Mouse (Mus musculus) lung, embryonic 15.5 days (tissue): ENCODE measurements around the gene Kdr. TPM values are rescaled to one million over a fixed set of nuclear protein-coding genes. Genes with fewer than 3 reads are reported as not detected.

Experiments used
- ATAC-seq: fragments of 200-750 bp; cut with Nextera tagmentation; 2 replicates; pipeline ENCODE4 v1.8.0; 2017; ENCODE audit warnings: moderate number of reproducible peaks, borderline replicate concordance; ENCODE audit not compliant: low FRiP score, low TSS enrichment; ENCODE audit errors: extremely low read depth
- H3K27ac ChIP-seq: fragments of 300-500 bp; sonication (generic); 2 replicates; pipeline ENCODE4 v1.5.1; 2015; ENCODE audit warnings: moderate library complexity, mild to moderate bottlenecking, inconsistent platforms
- H3K27me3 ChIP-seq: fragments of 300-500 bp; sonication (generic); 2 replicates; pipeline ENCODE4 v1.6.1; 2015; ENCODE audit warnings: inconsistent platforms
- H3K36me3 ChIP-seq: fragments of 300-500 bp; sonication (generic); 2 replicates; pipeline ENCODE4 v1.6.1; 2015; ENCODE audit warnings: inconsistent platforms
- H3K4me1 ChIP-seq: fragments of 300-500 bp; sonication (generic); 2 replicates; pipeline ENCODE4 v1.6.1; 2015; ENCODE audit warnings: inconsistent platforms
- H3K4me2 ChIP-seq: fragments of 300-500 bp; sonication (generic); 2 replicates; pipeline ENCODE4 v1.6.1; 2015; ENCODE audit warnings: inconsistent platforms, mild to moderate bottlenecking, moderate library complexity
- H3K4me3 ChIP-seq: fragments of 300-500 bp; sonication (generic); 2 replicates; pipeline ENCODE4 v1.5.1; 2015; ENCODE audit warnings: mild to moderate bottlenecking, inconsistent platforms
- H3K9ac ChIP-seq: fragments of 300-500 bp; sonication (generic); 2 replicates; pipeline ENCODE4 v1.6.1; 2015; ENCODE audit warnings: inconsistent platforms
- H3K9me3 ChIP-seq: fragments of 300-500 bp; sonication (generic); 2 replicates; pipeline ENCODE4 v1.6.1; 2016; ENCODE audit warnings: inconsistent platforms
- WGBS: fragments of 180-500 bp; shearing (Covaris S2); methylation state at CpG from one replicate; pipeline ENCODE4 v1.1.7; 2015; 5-methylcytosine and 5-hydroxymethylcytosine counted together
- polyA plus RNA-seq: library from polyadenylated mRNA; unstranded; fragments of >200 nt; fragmentation: Nextera tagmentation; extraction: Ambion mirVana; gene quantifications from 2 replicates; pipeline ENCODE4 v1.2.1, GENCODE M21; 2015

Kdr gene
- polyA plus RNA-seq, 1 experiment from 2014 or later, result 60.7 TPM

DNA sequence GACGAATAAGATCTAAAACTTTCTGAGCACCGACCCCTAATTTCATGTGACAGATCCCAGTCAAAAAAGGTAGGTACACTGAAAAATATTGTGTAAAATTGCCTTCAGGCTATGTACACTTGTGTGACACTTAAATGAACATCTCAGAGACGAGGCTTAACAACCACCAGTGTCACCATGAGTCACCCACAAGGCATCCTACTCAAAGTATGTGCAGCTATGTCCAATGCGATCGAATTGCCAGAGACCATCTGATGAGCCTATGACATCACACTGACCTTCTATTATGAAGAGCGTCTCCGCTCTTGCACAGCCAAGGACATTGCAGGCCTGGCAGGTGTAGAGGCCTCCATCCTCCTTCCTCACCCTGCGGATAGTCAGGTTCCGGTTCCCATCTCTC lies 22.4 kb downstream of the Kdr start:
- Histone ChIP-seq H3K27me3 (no peaks in the 10 kb centered on the region), H3K27ac (no peak overlapping the region), H3K36me3 (0 out of 2 replicates have a peak, but pooled peaks cover 3% of the 10 kb centered on the region), H3K4me3 (no peak overlapping the region), H3K4me2 (no peak overlapping the region), H3K4me1 (no peaks in the 10 kb centered on the region), H3K9me3 (no peaks in the 10 kb centered on the region), H3K9ac (no peak overlapping the region)
- no peak for ATAC-seq
- WGBS, result 83% methylated on average over 9 of the region's 9 CpGs

DNA sequence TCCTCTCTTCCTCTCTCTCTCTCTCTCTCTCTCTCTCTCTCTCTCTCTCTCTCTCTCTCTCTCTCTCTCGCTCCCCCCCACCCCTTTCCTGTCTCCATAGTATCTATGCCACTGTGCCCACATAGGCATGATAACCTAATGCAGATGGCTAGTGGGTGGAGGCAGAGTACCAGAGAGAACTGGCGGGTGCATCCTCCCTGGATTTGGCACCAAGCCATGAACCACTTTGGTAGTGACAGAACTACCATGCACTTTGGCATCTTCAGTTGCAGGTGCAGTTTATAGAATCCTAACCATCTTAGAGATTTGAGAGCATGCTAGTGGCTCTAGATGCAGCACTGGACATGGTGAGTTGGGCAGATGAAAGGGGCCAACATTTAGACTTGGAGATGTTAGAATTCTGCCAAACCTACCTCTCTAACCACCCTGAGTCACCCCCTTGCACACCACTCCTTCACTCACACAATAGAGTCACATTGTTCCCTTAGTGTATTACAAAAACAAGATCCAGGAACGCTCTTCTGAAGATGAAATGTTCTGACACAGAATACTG lies 23.4 kb downstream of the Kdr start:
- Histone ChIP-seq H3K9ac (no peak overlapping the region), H3K4me1 (no peaks in the 10 kb centered on the region), H3K4me3 (no peak overlapping the region), H3K27me3 (no peaks in the 10 kb centered on the region), H3K9me3 (no peaks in the 10 kb centered on the region), H3K27ac (no peak overlapping the region), H3K36me3 (0 out of 2 replicates have a peak, but pooled peaks cover 3% of the 10 kb centered on the region), H3K4me2 (no peak overlapping the region)
- no peak for ATAC-seq
- WGBS, result 62% methylated on average over 3 of the region's 3 CpGs

DNA sequence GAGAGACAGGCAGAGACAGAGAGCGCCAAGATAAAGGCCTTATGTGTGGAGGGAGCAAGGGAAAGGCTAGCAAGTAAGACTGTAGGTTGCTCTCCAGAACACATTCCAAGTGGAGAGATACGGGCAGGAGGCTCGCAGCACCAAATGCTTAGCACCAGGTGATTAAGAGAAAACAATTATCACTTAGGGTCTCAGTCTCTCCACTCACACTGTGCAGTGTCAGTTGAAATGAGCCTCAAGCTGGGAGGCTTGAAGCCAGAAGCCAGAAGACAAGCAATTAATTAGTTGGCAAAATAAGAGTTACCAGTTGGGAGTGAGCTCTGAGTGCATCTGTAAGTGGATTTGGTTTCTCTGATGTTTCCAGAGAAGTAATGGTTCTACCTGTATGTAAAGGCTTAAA lies 24.0 kb downstream of the Kdr start:
- H3K9me3 ChIP-seq, result no peaks in the 10 kb centered on the region
- 0 out of 2 replicates have a peak, but pooled peaks cover 3% of the 10 kb centered on the region for H3K36me3 ChIP-seq
- H3K4me3 ChIP-seq, result no peak overlapping the region
- no peaks in the 10 kb centered on the region for H3K27me3 ChIP-seq
- H3K4me2 ChIP-seq, result no peak overlapping the region
- H3K4me1 ChIP-seq, result no peaks in the 10 kb centered on the region
- WGBS, result 52% methylated on average over 3 of the region's 3 CpGs
- H3K27ac ChIP-seq, result no peak overlapping the region
- H3K9ac ChIP-seq, result no peak overlapping the region
- no peak for ATAC-seq

DNA sequence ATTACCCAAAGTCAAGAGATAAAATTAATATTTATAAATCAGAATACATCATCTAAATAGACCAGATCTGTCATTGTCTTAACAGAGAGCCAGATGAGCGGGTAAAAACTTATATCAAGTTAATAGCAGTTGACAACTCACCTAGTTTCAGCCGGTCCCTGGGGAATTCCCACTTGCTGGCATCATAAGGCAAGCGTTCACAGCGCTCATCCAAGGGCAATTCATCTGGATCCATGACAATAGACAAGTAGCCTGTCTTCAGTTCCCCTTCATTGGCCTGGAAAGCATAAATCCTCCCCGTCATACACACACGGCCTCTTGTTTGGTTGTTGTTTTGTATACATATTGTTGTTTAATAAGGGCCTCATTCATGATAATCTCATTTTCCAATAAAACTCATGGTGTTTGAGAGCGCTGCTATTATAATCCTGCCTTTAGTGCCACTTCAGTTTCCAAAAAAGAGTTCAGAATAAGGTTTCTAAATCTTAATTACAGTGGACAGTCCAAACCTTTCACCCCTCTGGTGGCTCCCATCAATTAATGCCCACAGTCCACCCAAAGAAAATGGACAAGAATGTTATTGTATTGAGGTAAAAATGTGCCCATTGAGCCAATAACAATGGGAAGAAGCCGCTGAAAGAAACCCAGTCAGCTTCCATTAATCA lies 26.0 kb downstream of the Kdr start:
- Histone ChIP-seq H3K4me1 (no peaks in the 10 kb centered on the region), H3K4me2 (no peak overlapping the region), H3K9me3 (no peaks in the 10 kb centered on the region), H3K9ac (no peak overlapping the region), H3K27ac (no peak overlapping the region), H3K27me3 (no peaks in the 10 kb centered on the region), H3K36me3 (no peaks in the 10 kb centered on the region), H3K4me3 (no peak overlapping the region)
- WGBS, result 83% methylated on average over 8 of the region's 8 CpGs
- ATAC-seq, result no peak

DNA sequence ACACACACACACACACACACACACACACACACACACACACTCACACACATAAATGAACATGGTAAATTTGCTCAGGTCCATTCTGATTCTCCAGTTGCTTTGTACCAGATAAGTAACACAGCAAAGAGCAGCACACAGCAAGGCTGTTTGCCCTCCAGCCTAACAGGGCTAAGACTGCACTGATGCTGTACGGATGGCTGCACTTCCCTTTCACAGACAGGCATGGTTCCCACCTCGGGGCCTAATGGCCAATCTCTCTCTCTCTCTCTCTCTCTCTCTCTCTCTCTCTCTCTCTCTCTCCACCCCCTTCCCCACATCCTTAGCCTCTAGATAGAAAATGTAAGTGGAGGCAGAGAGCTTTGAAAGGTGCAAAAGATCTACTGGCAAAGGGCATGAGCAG lies 27.4 kb downstream of the Kdr start:
- Histone ChIP-seq H3K27ac (no peak overlapping the region), H3K36me3 (no peaks in the 10 kb centered on the region)
- ATAC-seq, result no peak

DNA sequence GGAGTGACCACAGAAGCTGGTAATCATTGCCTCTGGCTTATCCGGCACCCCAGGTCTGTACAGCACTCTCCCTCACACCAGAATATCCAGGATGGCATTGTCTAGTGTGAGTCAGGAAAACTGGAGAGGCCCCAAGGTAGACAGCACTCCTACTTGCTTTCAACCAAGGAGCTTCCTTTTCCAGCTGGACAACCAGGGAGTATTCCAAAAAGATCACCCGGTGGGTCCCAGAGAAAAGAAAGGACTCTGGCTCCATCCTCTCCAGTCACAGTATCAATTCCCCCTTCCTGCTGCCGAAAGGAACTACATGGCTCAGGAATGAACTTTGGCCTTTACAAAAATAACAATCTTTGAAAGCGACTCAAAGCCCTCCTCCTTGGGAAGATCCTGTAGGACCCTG lies 32.9 kb downstream of the Kdr start:
- WGBS, result 46% methylated on average over 4 of the region's 4 CpGs
- Histone ChIP-seq H3K27me3 (no peaks in the 10 kb centered on the region), H3K4me3 (no peak overlapping the region), H3K4me2 (no peak overlapping the region), H3K9me3 (no peaks in the 10 kb centered on the region), H3K4me1 (no peaks in the 10 kb centered on the region), H3K27ac (peak overlapping the region; percentile 25; the same call in 1 of the 2 replicates), H3K36me3 (no peaks in the 10 kb centered on the region), H3K9ac (no peak overlapping the region)
- ATAC-seq, result no peak

More for the DNA sequence above, 27.4 kb downstream of the Kdr start:
- no peaks in the 10 kb centered on the region for H3K27me3 ChIP-seq
- no peak overlapping the region for H3K4me2 ChIP-seq
- H3K4me1 ChIP-seq, result no peaks in the 10 kb centered on the region
- no peaks in the 10 kb centered on the region for H3K9me3 ChIP-seq
- H3K9ac ChIP-seq, result no peak overlapping the region
- WGBS, result 60% methylated on average over 2 of the region's 2 CpGs
- no peak overlapping the region for H3K4me3 ChIP-seq

DNA sequence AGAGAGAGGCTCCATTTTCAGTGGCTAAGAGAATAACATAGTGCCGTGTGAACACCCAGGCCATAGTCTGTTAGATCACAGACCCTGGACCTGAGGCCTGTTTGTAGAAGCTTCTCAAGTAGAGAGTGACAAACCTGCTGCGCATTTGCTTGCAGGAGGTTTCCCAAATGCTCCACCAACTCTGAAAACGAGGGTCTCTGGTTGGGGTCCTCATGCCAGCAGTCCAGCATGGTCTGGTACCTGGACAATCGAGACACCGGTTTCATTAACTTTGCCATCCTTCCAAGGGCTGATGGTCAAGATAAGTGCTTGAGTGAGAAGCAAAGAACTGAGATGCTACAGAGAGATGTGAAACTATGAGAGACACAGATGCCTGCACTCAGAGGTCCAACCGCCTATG lies 35.0 kb downstream of the Kdr start:
- H3K4me3 ChIP-seq, result no peak overlapping the region
- H3K9ac ChIP-seq, result no peak overlapping the region
- peaks cover 16% of the 10 kb centered on the region; the same call in 1 of the 2 replicates for H3K4me1 ChIP-seq
- no peak overlapping the region for H3K27ac ChIP-seq
- H3K27me3 ChIP-seq, result no peaks in the 10 kb centered on the region
- H3K36me3 ChIP-seq, result no peaks in the 10 kb centered on the region
- ATAC-seq, result no peak
- 93% methylated on average over 6 of the region's 6 CpGs for WGBS
- no peaks in the 10 kb centered on the region for H3K9me3 ChIP-seq
- no peak overlapping the region for H3K4me2 ChIP-seq

DNA sequence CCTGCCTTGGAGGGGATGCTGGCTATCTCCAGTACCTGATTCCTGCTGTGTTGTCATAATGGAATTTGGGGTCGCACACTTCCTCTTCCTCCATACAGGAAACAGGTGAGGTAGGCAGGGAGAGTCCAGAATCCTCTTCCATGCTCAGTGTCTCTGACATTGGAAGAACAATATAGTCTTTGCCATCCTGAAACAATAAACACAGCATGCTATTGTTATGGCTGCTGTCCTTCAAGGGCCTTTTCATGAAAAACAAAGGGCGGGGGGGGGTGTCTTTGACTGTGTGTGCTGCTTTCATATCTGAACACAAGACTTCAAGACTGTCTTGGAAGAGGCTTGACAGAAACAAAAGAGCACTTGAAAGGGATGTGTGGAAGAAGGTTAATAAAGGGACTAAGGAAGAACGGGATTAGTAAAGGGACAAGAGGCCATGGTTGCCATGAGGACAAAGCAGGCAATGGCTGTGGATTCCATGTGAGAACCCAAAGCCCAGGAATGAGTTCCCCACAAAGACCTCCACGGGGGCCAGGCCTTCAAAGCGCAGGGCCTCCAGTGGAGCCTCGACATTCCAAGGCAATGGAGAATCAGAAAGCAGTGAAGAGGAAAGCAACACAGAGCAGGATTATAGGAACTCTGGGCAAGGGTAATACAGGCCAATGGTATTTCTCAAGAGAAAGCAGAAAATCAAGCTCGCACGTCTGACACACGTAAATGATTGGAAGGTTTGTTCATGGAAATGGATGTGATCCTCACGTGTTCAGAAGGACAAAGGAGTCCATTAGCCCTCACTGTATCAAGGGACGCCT lies 36.3 kb downstream of the Kdr start:
- Histone ChIP-seq H3K27me3 (no peaks in the 10 kb centered on the region), H3K9ac (no peak overlapping the region), H3K4me3 (no peak overlapping the region), H3K4me1 (peaks cover 16% of the 10 kb centered on the region; the same call in 1 of the 2 replicates), H3K4me2 (no peak overlapping the region), H3K36me3 (no peaks in the 10 kb centered on the region), H3K27ac (0 out of 2 replicates have a peak overlapping the region, but pooled peaks have one; percentile 29), H3K9me3 (no peaks in the 10 kb centered on the region)
- WGBS, result 70% methylated on average over 11 of the region's 11 CpGs
- no peak for ATAC-seq

DNA sequence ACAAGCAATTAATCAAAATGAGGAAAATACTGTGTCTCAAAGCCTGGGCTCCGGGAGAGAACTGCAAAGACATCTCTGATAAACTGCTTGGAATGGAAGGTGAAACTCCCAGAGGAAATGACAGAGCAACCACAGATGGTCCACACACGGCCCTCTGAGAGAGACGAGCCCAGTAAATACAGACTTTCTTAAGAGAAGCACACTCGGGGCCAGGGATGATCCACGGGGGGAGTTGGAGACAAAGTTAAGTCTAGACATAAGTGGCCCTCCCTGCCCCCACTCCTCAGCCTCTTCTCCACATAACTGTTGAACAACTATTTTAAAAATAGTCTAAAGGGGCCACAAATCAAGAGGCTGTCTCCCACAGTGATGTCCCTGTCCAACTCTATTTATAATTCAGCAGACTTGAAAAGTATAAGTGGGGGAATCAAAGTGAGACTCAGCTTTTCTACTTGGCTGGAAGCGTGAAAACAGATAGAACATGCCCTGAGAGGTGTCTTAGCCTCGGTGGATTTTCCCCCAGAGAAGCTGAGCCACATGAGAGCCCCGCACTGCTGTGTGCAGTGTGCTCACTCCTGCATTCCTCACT lies 39.0 kb downstream of the Kdr start:
- H3K36me3 ChIP-seq, result no peaks in the 10 kb centered on the region
- peak overlapping the region; percentile 34; the same call in 1 of the 2 replicates for H3K27ac ChIP-seq
- H3K9me3 ChIP-seq, result no peaks in the 10 kb centered on the region
- WGBS, result 32% methylated on average over 8 of the region's 8 CpGs
- peaks cover 16% of the 10 kb centered on the region; the same call in 1 of the 2 replicates for H3K4me1 ChIP-seq
- H3K4me2 ChIP-seq, result no peak overlapping the region
- ATAC-seq, result no peak
- no peak overlapping the region for H3K9ac ChIP-seq
- no peaks in the 10 kb centered on the region for H3K27me3 ChIP-seq
- H3K4me3 ChIP-seq, result no peak overlapping the region

DNA sequence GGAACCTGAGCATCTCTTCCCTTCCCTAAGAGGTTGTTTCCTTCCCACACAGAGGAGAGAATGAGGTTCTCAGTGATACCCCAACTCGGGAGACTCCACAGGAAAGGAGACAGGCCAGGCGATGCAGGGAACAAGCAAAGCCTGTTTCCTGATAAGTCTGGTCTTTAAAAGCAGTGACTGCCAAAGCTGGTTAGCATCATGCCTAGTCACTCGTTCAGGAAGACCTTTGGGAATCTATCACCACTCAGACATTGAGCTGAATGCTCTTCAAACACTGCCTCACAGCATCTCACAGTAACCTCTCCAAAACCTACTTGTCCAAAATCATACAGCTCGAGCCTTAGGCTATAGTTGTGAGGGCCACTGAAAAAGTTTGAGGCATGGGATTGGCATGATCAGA lies 40.2 kb downstream of the Kdr start:
- no peak for ATAC-seq
- peaks cover 16% of the 10 kb centered on the region; the same call in 1 of the 2 replicates for H3K4me1 ChIP-seq

DNA sequence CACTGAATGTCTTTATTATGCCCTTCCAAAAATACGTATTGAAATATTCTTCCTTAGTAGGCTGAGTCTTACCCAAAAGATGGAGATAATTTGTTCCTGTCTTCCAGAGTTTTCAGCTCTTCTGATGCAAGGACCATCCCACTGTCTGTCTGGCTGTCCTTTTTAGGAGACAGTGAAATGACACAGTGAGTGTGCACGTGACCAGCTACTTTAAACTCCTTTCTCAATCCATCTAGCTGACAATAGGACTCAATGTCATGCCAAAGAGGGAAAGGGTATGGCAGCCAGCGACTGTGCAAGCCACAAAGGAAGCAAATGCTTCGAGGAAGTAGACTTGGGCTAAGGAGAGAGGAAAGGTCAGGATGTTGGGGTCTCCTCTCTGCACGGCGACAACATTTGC lies 42.0 kb downstream of the Kdr start:
- no peaks in the 10 kb centered on the region for H3K9me3 ChIP-seq
- peaks cover 21% of the 10 kb centered on the region; the same call in 1 of the 2 replicates for H3K4me1 ChIP-seq
- no peaks in the 10 kb centered on the region for H3K27me3 ChIP-seq
- H3K36me3 ChIP-seq, result no peaks in the 10 kb centered on the region
- no peak for ATAC-seq
- H3K4me2 ChIP-seq, result no peak overlapping the region
- H3K27ac ChIP-seq, result no peak overlapping the region
- no peak overlapping the region for H3K9ac ChIP-seq
- WGBS, result 64% methylated on average over 6 of the region's 6 CpGs
- no peak overlapping the region for H3K4me3 ChIP-seq

More for the DNA sequence above, 40.2 kb downstream of the Kdr start:
- no peaks in the 10 kb centered on the region for H3K9me3 ChIP-seq
- 50% methylated on average over 4 of the region's 4 CpGs for WGBS
- no peak overlapping the region for H3K4me3 ChIP-seq
- no peak overlapping the region for H3K27ac ChIP-seq
- H3K4me2 ChIP-seq, result no peak overlapping the region
- H3K36me3 ChIP-seq, result no peaks in the 10 kb centered on the region
- H3K9ac ChIP-seq, result no peak overlapping the region
- H3K27me3 ChIP-seq, result no peaks in the 10 kb centered on the region
